Mouse (Mus musculus): ENCODE data around the gene Fat3. TPM values are rescaled to one million over a fixed set of nuclear protein-coding genes. Genes with fewer than 3 reads are reported as not detected.

Gene Fat3
- polyA plus RNA-seq, 1 experiment from 2014 or later: 6.5 TPM

- WGBS: 78% methylated on average over 6 of the region's 6 CpGs
- H3K27ac ChIP-seq: no peak overlapping the region
- H3K9me3 ChIP-seq: no peaks in the 10 kb centered on the region
- DNase-seq (ENCODE audit: low spot score): no peak
- no peaks in the 10 kb centered on the region for H3K4me1 ChIP-seq (replicated peaks)
- no peaks in the 10 kb centered on the region for H3K36me3 ChIP-seq
- H3K27me3 ChIP-seq (ENCODE audit: insufficient read depth, poor library complexity, severe bottlenecking): no peaks in the 10 kb centered on the region
- no peak overlapping the region for H3K4me3 ChIP-seq
These were observed 298.8 kb downstream of the Fat3 start for GRCm38 (mm10) chr9:16202296-16202695.

GRCm38 (mm10) chr9:16200948-16201347 lies 300.1 kb downstream of the Fat3 start:
- Histone ChIP-seq H3K36me3 (no peaks in the 10 kb centered on the region), H3K27ac (no peak overlapping the region), H3K4me1 (replicated peaks) (no peaks in the 10 kb centered on the region), H3K9me3 (no peaks in the 10 kb centered on the region), H3K4me3 (no peak overlapping the region), H3K27me3 (ENCODE audit: insufficient read depth, poor library complexity, severe bottlenecking) (no peaks in the 10 kb centered on the region)
- DNase-seq (ENCODE audit: low spot score): no peak
- 87% methylated on average over 1 of the region's 1 CpGs for WGBS

DNA sequence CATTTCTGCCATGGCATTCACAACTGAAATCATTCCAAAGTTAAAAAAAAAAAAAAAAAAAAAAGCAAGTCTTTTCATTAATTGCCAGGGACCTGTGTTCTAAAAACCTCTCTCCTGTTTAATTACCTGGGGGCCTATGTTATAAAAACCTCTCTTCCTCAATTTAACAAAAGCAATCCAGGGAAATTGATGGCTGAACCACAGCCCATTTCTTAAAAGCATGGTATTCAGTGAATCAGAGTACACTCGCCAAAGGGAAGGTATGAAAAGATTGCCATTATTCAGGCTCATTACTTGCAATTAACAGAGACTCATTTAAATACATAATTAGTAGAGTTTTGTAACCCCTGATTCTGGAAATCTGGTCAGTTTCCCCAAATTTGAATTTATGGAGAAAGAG lies 314.6 kb downstream of the Fat3 start:
- H3K9me3 ChIP-seq: no peaks in the 10 kb centered on the region
- no peak for DNase-seq (ENCODE audit: low spot score)
- H3K27me3 ChIP-seq (ENCODE audit: insufficient read depth, poor library complexity, severe bottlenecking): no peaks in the 10 kb centered on the region
- WGBS: 83% methylated on average over 1 of the region's 1 CpGs
- no peaks in the 10 kb centered on the region for H3K36me3 ChIP-seq
- H3K4me1 ChIP-seq (replicated peaks): no peaks in the 10 kb centered on the region
- H3K4me3 ChIP-seq: no peak overlapping the region
- H3K27ac ChIP-seq: no peak overlapping the region

GRCm38 (mm10) chr9:16169238-16169637 lies 331.8 kb downstream of the Fat3 start:
- no peak overlapping the region for H3K27ac ChIP-seq
- no peak for DNase-seq (ENCODE audit: low spot score)
- no peak overlapping the region for H3K4me3 ChIP-seq
- no peaks in the 10 kb centered on the region for H3K36me3 ChIP-seq
- WGBS: 87% methylated on average over 4 of the region's 4 CpGs
- H3K9me3 ChIP-seq: no peaks in the 10 kb centered on the region
- no peaks in the 10 kb centered on the region for H3K4me1 ChIP-seq (replicated peaks)
- H3K27me3 ChIP-seq (ENCODE audit: insufficient read depth, poor library complexity, severe bottlenecking): no peaks in the 10 kb centered on the region

DNA sequence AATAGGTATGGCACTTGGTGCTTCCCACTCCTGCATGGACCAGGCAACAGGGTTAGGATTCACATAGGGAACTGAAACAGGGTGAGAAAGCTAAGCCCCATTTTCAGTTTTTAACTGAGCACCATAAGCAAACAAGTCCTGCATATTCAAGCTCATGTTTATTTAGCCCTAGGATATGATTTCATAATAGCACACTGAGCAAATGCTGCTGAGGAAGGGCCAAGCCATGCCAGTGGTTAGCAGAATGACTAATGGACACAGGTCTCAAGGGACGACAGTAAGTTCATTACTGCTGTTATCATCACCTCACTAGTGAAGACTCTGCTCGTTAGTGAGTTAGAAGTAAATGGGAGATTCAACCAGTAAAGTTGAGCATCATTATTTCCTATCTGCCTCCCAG lies 333.0 kb downstream of the Fat3 start:
- no peaks in the 10 kb centered on the region for H3K4me1 ChIP-seq (replicated peaks)
- H3K9me3 ChIP-seq: no peaks in the 10 kb centered on the region
- 79% methylated on average over 2 of the region's 2 CpGs for WGBS
- no peak for DNase-seq (ENCODE audit: low spot score)
- no peaks in the 10 kb centered on the region for H3K36me3 ChIP-seq
- no peaks in the 10 kb centered on the region for H3K27me3 ChIP-seq (ENCODE audit: insufficient read depth, poor library complexity, severe bottlenecking)
- H3K27ac ChIP-seq: no peak overlapping the region
- no peak overlapping the region for H3K4me3 ChIP-seq

DNA sequence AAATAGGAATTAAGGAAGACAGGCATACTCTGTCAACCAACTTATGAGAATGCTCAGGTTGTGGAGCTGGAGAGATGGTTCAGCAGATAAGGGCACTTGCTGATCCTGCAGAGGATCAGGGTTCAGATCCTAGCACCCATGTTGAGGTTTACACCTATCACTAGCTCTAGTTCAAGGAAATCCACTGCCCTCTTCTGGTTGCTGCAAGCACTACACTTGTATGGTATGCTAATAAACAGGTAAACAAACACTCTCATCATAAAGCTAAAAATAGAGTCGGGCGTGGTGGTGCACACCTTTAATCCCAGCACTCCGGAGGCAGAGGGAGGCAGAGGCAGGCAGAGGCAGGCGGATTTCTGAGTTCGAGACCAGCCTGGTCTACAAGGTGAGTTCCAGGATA lies 341.7 kb downstream of the Fat3 start:
- no peak for DNase-seq (ENCODE audit: low spot score)
- WGBS: 94% methylated on average over 5 of the region's 5 CpGs

GRCm38 (mm10) chr9:16153580-16153930 lies 347.5 kb downstream of the Fat3 start:
- peak; percentile 13 for DNase-seq (ENCODE audit: low spot score)
- Histone ChIP-seq H3K4me3 (no peak overlapping the region), H3K4me1 (replicated peaks) (peaks cover 21% of the 10 kb centered on the region), H3K36me3 (no peaks in the 10 kb centered on the region), H3K27ac (no peak overlapping the region; the same call in 1 of the 2 replicates), H3K9me3 (no peaks in the 10 kb centered on the region), H3K27me3 (ENCODE audit: insufficient read depth, poor library complexity, severe bottlenecking) (no peaks in the 10 kb centered on the region)
- 21% methylated on average over 3 of the region's 3 CpGs for WGBS

More for the DNA sequence above, 341.7 kb downstream of the Fat3 start:
- H3K36me3 ChIP-seq: 0 out of 2 replicates have a peak, but pooled peaks cover 3% of the 10 kb centered on the region
- no peaks in the 10 kb centered on the region for H3K27me3 ChIP-seq (ENCODE audit: insufficient read depth, poor library complexity, severe bottlenecking)
- no peak overlapping the region for H3K27ac ChIP-seq
- H3K4me1 ChIP-seq (replicated peaks): peaks cover under 1% of the 10 kb centered on the region; the same call in 1 of the 2 replicates
- no peak overlapping the region for H3K4me3 ChIP-seq
- no peaks in the 10 kb centered on the region for H3K9me3 ChIP-seq

DNA sequence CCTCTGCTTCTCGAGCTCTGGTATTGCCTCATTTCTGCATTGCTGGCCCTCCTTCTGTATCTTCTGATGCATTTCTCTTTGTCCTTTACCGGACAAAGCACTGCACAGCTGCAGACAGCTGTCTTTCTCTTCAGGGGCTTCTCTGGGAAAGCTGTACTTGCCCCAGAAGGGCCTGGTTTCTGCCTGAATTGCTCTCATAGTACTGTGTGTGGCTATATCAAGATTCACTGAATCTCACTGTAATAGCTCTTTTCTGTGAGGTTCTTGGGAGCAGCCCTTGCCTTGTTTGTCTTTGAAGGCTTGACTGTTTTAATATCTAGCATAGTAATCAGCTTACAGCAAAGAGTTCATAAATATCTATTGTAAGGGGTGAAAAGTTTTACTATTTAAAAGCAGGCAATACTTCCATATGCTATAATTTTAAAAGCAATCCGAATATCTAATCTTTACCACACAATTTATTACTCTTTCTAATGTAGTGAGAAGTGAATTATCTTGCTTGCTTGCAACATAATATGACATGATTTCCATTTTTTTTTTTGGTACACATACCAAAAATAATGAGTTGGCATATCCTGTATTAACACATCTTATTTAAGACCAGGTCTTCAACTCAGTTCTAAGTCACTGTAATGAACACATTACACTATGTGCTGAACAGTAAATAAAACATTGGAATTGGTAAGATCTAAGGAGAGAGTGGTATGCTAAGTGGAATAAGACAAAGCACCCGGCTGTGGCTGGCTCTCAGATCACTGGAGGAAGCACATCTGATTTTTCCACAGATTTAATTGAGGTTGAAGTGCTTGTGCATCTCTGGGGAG lies 348.1 kb downstream of the Fat3 start:
- no peak for DNase-seq (ENCODE audit: low spot score)
- no peaks in the 10 kb centered on the region for H3K27me3 ChIP-seq (ENCODE audit: insufficient read depth, poor library complexity, severe bottlenecking)
- 48% methylated on average over 4 of the region's 4 CpGs for WGBS
- H3K4me3 ChIP-seq: no peak overlapping the region
- H3K4me1 ChIP-seq (replicated peaks): peaks cover 27% of the 10 kb centered on the region
- H3K36me3 ChIP-seq: no peaks in the 10 kb centered on the region
- H3K9me3 ChIP-seq: no peaks in the 10 kb centered on the region
- peak overlapping the region; percentile 35; the same call in 1 of the 2 replicates for H3K27ac ChIP-seq

- H3K27ac ChIP-seq: no peak overlapping the region
- no peaks in the 10 kb centered on the region for H3K36me3 ChIP-seq
- H3K9me3 ChIP-seq: no peaks in the 10 kb centered on the region
- H3K4me3 ChIP-seq: no peak overlapping the region
- DNase-seq (ENCODE audit: low spot score): no peak
- H3K4me1 ChIP-seq (replicated peaks): peaks cover 35% of the 10 kb centered on the region
- no peaks in the 10 kb centered on the region for H3K27me3 ChIP-seq (ENCODE audit: insufficient read depth, poor library complexity, severe bottlenecking)
These were observed 351.0 kb downstream of the Fat3 start for GRCm38 (mm10) chr9:16150046-16150445.

GRCm38 (mm10) chr9:16147735-16148134 lies 353.4 kb downstream of the Fat3 start:
- WGBS: 38% methylated on average over 1 of the region's 1 CpGs
- no peaks in the 10 kb centered on the region for H3K9me3 ChIP-seq
- DNase-seq (ENCODE audit: low spot score): peak; percentile 36

DNA sequence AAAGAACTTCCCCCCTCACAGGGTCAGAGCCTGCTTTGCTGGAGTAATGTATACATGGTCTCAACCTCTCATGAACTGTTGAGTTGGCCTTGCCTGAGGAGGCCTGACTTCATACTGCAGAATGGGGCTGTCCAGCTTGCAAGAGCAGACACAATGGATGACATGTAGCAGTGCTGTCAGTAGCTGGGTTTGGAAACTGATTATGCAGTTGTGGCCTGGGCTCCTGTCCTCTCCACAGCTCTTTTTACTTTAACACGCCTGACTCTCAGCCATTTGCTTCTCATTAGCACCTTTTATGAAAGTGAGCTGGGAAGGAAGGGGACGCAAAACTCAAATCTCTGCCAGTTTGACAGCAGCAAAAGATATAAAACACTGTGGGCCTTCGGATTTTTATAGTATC lies 356.4 kb downstream of the Fat3 start:
- 69% methylated on average over 3 of the region's 3 CpGs for whole genome bisulfite sequencing
- no peak overlapping the region for H3K27ac ChIP-seq
- no peaks in the 10 kb centered on the region for H3K9me3 ChIP-seq

More at GRCm38 (mm10) chr9:16147735-16148134, 353.4 kb downstream of the Fat3 start:
- no peak overlapping the region for H3K4me3 ChIP-seq
- H3K4me1 ChIP-seq (replicated peaks): peaks cover 26% of the 10 kb centered on the region
- H3K27ac ChIP-seq: no peak overlapping the region
- no peaks in the 10 kb centered on the region for H3K27me3 ChIP-seq (ENCODE audit: insufficient read depth, poor library complexity, severe bottlenecking)
- H3K36me3 ChIP-seq: no peaks in the 10 kb centered on the region

DNA sequence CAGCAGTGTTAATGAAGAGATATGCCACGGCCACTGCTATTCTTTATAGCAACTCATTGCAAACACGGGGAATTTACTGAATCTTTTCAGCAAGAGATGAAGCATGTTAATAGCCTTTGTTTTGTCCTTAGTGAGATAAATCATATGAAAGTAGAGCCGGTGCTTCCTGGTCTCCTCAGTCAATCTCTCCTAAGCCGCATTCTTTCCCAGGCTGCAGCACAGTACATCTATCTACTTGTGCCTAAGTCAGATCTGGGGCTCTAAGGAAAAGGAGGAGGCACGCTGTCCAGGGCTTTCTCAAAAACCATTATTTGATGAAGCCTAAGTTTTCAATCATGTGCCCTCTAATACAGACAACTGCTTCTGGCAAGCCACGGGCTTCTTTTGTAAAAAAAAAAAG lies 361.8 kb downstream of the Fat3 start:
- WGBS: 78% methylated on average over 6 of the region's 6 CpGs
- no peaks in the 10 kb centered on the region for H3K36me3 ChIP-seq
- no peak overlapping the region for H3K27ac ChIP-seq
- no peak overlapping the region for H3K4me3 ChIP-seq
- H3K27me3 ChIP-seq (ENCODE audit: insufficient read depth, poor library complexity, severe bottlenecking): no peaks in the 10 kb centered on the region
- DNase-seq (ENCODE audit: low spot score): no peak
- H3K9me3 ChIP-seq: no peaks in the 10 kb centered on the region
- H3K4me1 ChIP-seq (replicated peaks): peaks cover 7% of the 10 kb centered on the region; the same call in 1 of the 2 replicates

More for the DNA sequence above, 356.4 kb downstream of the Fat3 start:
- peaks cover 23% of the 10 kb centered on the region for H3K4me1 ChIP-seq (replicated peaks)
- no peak for DNase-seq (ENCODE audit: low spot score)
- H3K4me3 ChIP-seq: no peak overlapping the region
- no peaks in the 10 kb centered on the region for H3K36me3 ChIP-seq
- no peaks in the 10 kb centered on the region for H3K27me3 ChIP-seq (ENCODE audit: insufficient read depth, poor library complexity, severe bottlenecking)

DNA sequence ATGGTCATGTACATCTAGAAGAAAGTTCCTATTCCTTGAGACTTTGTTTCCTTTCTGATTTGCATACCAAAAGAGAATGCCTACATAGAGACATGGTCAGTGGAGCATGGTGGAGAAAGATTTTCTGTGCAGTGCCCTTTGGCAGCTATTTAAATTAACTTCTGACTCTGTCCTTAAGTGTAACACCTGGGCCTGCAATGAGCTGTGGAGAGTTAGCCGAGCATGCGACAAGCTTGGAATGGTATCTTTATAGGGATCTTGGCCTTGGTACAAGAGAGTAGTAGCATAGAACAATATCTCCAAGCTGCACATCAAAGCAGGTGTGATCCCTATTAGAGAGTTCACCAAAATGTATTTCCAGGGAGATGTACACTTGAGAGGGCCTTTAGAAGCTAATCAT lies 368.0 kb downstream of the Fat3 start:
- no peaks in the 10 kb centered on the region for H3K27me3 ChIP-seq (ENCODE audit: insufficient read depth, poor library complexity, severe bottlenecking)

More for the DNA sequence above, 368.0 kb downstream of the Fat3 start:
- 89% methylated on average over 2 of the region's 2 CpGs for WGBS
- DNase-seq (ENCODE audit: low spot score): no peak
- Histone ChIP-seq H3K4me1 (replicated peaks) (no peaks in the 10 kb centered on the region), H3K27ac (no peak overlapping the region), H3K4me3 (no peak overlapping the region), H3K36me3 (no peaks in the 10 kb centered on the region), H3K9me3 (no peaks in the 10 kb centered on the region)

Data from hindbrain, embryonic 10.5 days (tissue).